Mouse (Mus musculus) liver, postnatal 0 days (tissue): ENCODE results near the gene Bace2. TPM values are rescaled to one million over a fixed set of nuclear protein-coding genes. Genes with fewer than 3 reads are reported as not detected.

Source experiments
- ATAC-seq: fragments of 200-750 bp; cut with Nextera tagmentation; 2 replicates; pipeline ENCODE4 v1.8.0; 2017; ENCODE audit warnings: mild to moderate bottlenecking, moderate library complexity
- DNase-seq: peaks from one replicate; pipeline ENCODE4 v3.0.0-alpha.2; 2016
- H3K27ac ChIP-seq: fragments of 300-500 bp; sonication (generic); 2 replicates; pipeline ENCODE4 v1.5.1; 2014; ENCODE audit warnings: antibody characterized with exemption, moderate library complexity, mild to moderate bottlenecking, low read depth
- H3K27me3 ChIP-seq: fragments of 300-500 bp; sonication (generic); 2 replicates; pipeline ENCODE4 v1.6.1; 2014; ENCODE audit warnings: low read length, control low read depth, mixed read lengths; ENCODE audit not compliant: insufficient read depth
- H3K36me3 ChIP-seq: fragments of 300-500 bp; sonication (generic); replicated peaks from 2 replicates; pipeline ENCODE4 v1.6.1; 2014; ENCODE audit warnings: mild to moderate bottlenecking, control low read depth, low read length, moderate library complexity, mixed read lengths; ENCODE audit not compliant: insufficient read depth
- H3K4me1 ChIP-seq: fragments of 300-500 bp; sonication (generic); 2 replicates; pipeline ENCODE4 v1.6.1; 2014; ENCODE audit warnings: antibody characterized with exemption, mild to moderate bottlenecking, control low read depth; ENCODE audit not compliant: insufficient read depth
- H3K4me2 ChIP-seq: fragments of 300-500 bp; sonication (generic); 2 replicates; pipeline ENCODE4 v1.6.1; 2014; ENCODE audit warnings: low read depth, mild to moderate bottlenecking, low read length, moderate library complexity, mixed read lengths
- H3K4me3 ChIP-seq: fragments of 300-500 bp; sonication (generic); 2 replicates; pipeline ENCODE4 v1.5.1; 2014; ENCODE audit warnings: low read depth, low read length
- H3K9ac ChIP-seq: fragments of 300-500 bp; sonication (generic); replicated peaks from 2 replicates; pipeline ENCODE4 v1.6.1; 2014; ENCODE audit warnings: mild to moderate bottlenecking, moderate library complexity
- H3K9me3 ChIP-seq: fragments of 300-500 bp; sonication (generic); 2 replicates; pipeline ENCODE4 v1.6.1; 2016; ENCODE audit warnings: mild to moderate bottlenecking, control low read depth, low read length, mixed read lengths
- CTCF ChIP-seq: sonication (generic); IDR thresholded peaks from 2 replicates; pipeline ENCODE4 v1.5.1; 2016; ENCODE audit warnings: antibody characterized with exemption, low read depth
- EP300 ChIP-seq: IDR thresholded peaks from 2 replicates; pipeline ENCODE4 v1.6.1; 2016; ENCODE audit warnings: antibody characterized with exemption, low read depth, mild to moderate bottlenecking
- WGBS: fragments of 180-500 bp; shearing (Covaris S2); extraction: QIAGEN DNeasy Blood & Tissue Kit; methylation state at CpG from one replicate; pipeline ENCODE4 v1.1.7; 2014; ENCODE audit not compliant: insufficient replicate concordance; 5-methylcytosine and 5-hydroxymethylcytosine counted together
- polyA plus RNA-seq: library from polyadenylated mRNA; unstranded; fragments of >200 nt; fragmentation: Nextera tagmentation; extraction: Ambion mirVana; gene quantifications from 2 replicates; pipeline ENCODE4 v1.2.1, GENCODE M21; 2015

Bace2 gene
- polyA plus RNA-seq, 1 experiment from 2014 or later, result 9.9 TPM

GRCm38 (mm10) chr16:97362231-97362888 lies 5.8 kb downstream of the Bace2 start:
- Histone ChIP-seq H3K4me2 (no peak overlapping the region), H3K4me3 (no peak overlapping the region), H3K27me3 (peaks cover 2% of the 10 kb centered on the region; the same call in 1 of the 2 replicates), H3K27ac (no peak overlapping the region), H3K9ac (no peak overlapping the region), H3K36me3 (no peaks in the 10 kb centered on the region), H3K4me1 (no peaks in the 10 kb centered on the region), H3K9me3 (no peaks in the 10 kb centered on the region)
- DNase-seq (no peak), ATAC-seq (no peak)
- 49% methylated on average over 8 of the region's 8 CpGs for WGBS
- TF ChIP-seq EP300 (no peak), CTCF (no peak)

DNA sequence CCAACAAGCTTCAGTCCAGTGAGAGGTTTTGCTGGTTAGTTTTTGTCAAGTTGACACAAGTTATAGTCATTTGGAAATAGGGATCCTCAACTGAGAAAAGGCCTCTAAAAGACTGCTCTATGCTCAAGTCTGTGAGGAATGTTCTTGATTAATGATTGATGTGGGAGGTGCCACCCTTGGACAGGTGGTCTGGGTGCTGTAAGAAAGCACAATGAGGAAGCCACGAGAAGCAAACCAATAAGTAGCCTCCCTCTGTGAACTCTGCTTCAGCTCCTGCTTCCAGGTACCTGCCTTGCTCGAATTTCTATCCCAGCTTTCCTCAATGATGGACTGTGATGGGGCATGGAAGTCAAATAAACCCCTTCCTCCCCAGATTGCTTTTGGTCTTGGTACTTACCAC lies 9.6 kb downstream of the Bace2 start:
- Histone ChIP-seq H3K36me3 (no peaks in the 10 kb centered on the region), H3K9me3 (no peaks in the 10 kb centered on the region), H3K9ac (no peak overlapping the region), H3K4me1 (no peaks in the 10 kb centered on the region), H3K4me3 (no peak overlapping the region), H3K27me3 (no peaks in the 10 kb centered on the region), H3K27ac (no peak overlapping the region), H3K4me2 (no peak overlapping the region)
- WGBS, result 32% methylated on average over 2 of the region's 2 CpGs
- ATAC-seq (no peak), DNase-seq (no peak)
- no peak for TF ChIP-seq CTCF
- no peak for TF ChIP-seq EP300

- Histone ChIP-seq H3K36me3 (no peaks in the 10 kb centered on the region), H3K4me2 (no peak overlapping the region), H3K27ac (no peak overlapping the region), H3K4me3 (no peak overlapping the region), H3K9me3 (no peaks in the 10 kb centered on the region), H3K27me3 (no peaks in the 10 kb centered on the region), H3K4me1 (no peaks in the 10 kb centered on the region), H3K9ac (no peak overlapping the region)
- WGBS, result 68% methylated on average over 4 of the region's 4 CpGs
- peak; percentile 29 for DNase-seq
- no peak for TF ChIP-seq EP300
- TF ChIP-seq CTCF, result no peak
- 0 out of 2 replicates have a peak, but pooled peaks have one; percentile 15 for ATAC-seq
These were observed 13.7 kb downstream of the Bace2 start for GRCm38 (mm10) chr16:97370258-97370657.

DNA sequence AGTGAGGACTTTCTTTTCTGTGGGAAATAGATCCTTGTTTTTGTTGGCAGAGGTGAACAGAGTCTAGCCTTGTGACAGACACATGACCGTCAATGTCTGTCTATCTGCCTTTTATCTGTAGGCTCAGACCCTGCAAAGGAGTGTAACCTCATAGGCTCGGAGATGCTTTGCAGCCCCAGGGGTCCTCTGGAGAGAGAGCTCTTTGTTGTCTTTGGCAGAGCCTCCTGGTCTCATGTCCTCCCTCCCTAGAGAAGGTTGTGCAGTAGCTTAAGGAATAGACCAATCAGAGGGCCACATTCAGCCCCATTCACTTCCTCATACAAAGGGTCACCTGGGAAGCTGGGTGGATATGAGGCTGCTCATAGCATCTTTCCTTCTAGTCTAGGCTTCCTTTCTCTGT lies 31.4 kb downstream of the Bace2 start:
- TF ChIP-seq CTCF (no peak), EP300 (no peak)
- ATAC-seq, result no peak

DNA sequence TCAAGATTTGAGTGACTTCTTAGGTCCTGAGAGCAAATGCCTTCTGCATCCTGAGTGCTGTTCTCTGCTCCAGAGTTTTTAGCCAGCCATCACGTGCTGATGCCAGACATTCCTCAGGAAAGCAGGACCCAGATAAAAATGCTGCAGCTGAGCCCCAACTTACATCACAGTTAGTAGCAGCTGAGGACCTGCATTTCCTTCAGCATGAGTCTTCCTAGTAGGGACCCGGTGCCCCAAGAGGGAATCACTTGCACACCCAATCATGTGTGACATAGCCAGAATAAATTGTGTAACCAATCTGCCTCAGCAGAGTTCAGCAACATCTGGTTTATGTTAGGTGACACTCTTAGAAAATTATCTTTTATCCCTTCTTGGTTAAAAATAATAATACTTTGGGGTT lies 34.7 kb downstream of the Bace2 start:
- no peak for DNase-seq
- Histone ChIP-seq H3K9ac (no peak overlapping the region), H3K4me3 (no peak overlapping the region), H3K36me3 (no peaks in the 10 kb centered on the region), H3K4me2 (no peak overlapping the region), H3K9me3 (no peaks in the 10 kb centered on the region), H3K27me3 (no peaks in the 10 kb centered on the region), H3K27ac (no peak overlapping the region), H3K4me1 (no peaks in the 10 kb centered on the region)
- TF ChIP-seq EP300 (no peak), CTCF (no peak)
- no peak for ATAC-seq
- 47% methylated on average over 2 of the region's 2 CpGs for WGBS

More for the DNA sequence above, 31.4 kb downstream of the Bace2 start:
- WGBS, result 58% methylated on average over 2 of the region's 2 CpGs
- no peaks in the 10 kb centered on the region for H3K36me3 ChIP-seq
- H3K9ac ChIP-seq, result no peak overlapping the region
- no peak overlapping the region for H3K4me2 ChIP-seq
- H3K27me3 ChIP-seq, result no peaks in the 10 kb centered on the region
- H3K27ac ChIP-seq, result no peak overlapping the region
- H3K4me1 ChIP-seq, result no peaks in the 10 kb centered on the region
- no peak overlapping the region for H3K4me3 ChIP-seq
- DNase-seq, result no peak
- no peaks in the 10 kb centered on the region for H3K9me3 ChIP-seq

DNA sequence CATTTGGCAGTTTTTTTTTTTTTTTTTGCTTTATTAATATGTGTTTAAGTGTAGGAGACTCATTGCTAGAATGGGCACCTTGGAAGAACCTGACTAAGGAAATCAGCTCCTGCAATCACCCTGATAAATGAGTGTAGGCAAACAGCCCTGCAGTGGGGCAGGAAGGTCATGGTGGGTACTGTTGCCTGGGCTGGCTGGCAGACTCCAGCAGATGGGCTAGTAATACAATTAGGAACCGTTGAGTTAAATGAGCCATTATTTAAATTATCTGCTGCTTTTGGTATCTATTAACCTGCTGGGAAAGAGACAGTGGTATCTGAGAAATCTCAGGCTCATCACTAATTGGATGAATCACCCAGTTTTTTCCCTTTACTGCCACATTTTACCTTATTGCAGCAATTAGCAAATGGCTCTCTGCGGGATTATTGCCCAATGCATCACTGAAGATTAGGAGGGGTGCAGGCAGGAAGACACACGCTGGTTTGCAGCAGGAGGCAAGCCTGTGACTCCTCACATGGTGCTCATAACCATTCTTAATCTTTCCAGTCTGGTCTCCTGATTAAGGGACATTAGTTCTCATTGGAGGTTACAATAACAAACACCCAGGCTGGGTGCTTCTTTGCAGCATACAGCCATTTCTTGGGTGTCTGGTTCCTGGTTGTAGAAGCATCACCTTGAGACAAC lies 35.3 kb downstream of the Bace2 start:
- no peaks in the 10 kb centered on the region for H3K36me3 ChIP-seq
- H3K27ac ChIP-seq, result no peak overlapping the region
- TF ChIP-seq CTCF, result no peak
- no peak for TF ChIP-seq EP300
- H3K4me1 ChIP-seq, result no peaks in the 10 kb centered on the region
- no peak for ATAC-seq
- H3K4me2 ChIP-seq, result no peak overlapping the region
- H3K4me3 ChIP-seq, result no peak overlapping the region
- H3K27me3 ChIP-seq, result no peaks in the 10 kb centered on the region
- H3K9me3 ChIP-seq, result no peaks in the 10 kb centered on the region
- no peak for DNase-seq
- 53% methylated on average over 3 of the region's 3 CpGs for WGBS
- H3K9ac ChIP-seq, result no peak overlapping the region
